Mouse (Mus musculus): ENCODE measurements around the gene Fbxl19.

The Fbxl19 gene

DNA sequence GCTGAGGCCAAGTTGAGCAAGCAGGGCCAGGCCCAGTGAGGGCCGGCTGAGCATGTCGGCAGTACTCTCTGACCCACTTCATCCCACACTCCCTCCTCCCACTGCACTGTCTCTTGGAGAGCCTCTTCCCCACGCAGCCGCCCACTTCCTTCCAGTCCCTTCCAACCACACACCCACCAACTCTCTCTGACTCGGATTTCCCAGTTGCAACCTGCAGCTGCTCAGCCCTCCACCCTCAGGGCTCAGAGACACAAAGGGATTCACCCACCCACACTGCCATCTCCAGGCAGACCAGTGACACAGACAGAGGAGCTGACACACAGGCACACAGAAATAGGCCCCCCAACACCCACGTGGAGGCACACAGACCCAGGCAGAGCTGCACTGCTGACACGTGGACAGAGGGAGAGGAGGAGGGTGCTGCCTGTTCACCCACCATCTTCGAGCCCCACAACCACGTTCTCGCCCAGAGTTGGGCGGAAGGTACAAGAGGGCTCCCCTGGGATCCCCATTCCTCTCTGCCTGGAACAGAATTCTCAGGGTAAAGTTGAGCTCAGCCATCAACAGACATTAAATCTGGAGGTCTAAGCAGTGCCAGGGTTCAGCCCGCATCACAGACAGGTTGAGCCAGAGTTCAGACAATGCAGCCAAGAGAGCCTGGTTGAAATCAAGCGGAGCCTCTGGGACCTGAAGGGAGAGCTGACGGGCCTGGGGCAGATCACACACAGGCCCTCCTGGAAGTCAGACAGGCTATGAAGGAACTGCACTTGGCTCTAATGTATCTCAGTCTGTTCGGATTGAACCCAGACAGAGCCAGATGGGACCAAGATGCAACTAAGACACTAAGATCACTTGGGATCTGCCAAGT, 71.8 kb downstream of the Fbxl19 start:
- POLR2A ChIA-PET = interaction anchor here (0.6 to 4.9 kb wide), 51 partner anchors 10 to 941 kb away, joined by 3 to 24 read pairs (median 4); partner anchors contain the start of genes Hsd3b7 (in 4 of the 4), Kat8 (in 2 of the 4), Zfp646 (in 2 of the 4) and Zfp668 (in 2 of the 4)
- CTCF ChIA-PET = interaction anchor here (0.5 to 2.6 kb wide), 35 partner anchors 8 to 159 kb away, joined by 3 to 18 read pairs (median 4); partner anchors contain the start of genes Hsd3b7 (in 3 of the 4), Stx1b (in 2 of the 4) and Stx4a (in 2 of the 4)

DNA sequence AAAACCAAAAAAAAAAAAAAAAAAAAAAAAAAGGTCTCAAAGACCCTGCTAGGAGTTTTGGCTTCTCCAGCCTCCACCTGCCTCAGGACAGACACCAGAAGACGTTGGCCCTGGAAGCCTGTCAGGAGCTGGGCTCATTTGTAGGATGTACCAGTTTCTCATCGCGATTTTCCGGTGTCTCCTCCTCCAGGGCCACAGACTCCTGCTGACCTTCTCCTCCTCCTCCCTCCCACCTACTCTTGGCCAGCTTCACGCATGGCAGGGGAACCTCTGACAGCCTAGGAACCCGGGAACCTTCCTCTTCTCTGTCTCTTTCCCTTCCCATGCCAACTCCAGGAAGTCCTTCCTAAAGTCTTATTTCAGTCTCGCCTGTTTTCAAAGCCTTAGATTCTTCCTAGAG, 72.7 kb downstream of the Fbxl19 start:
- POLR2A ChIA-PET = interaction anchor here in 3 of 4 experiments (0.6 to 4.9 kb wide), 35 partner anchors 9 to 700 kb away, joined by 3 to 24 read pairs (median 5); partner anchors contain the start of genes Hsd3b7 (in 2 of the 3), Gm49388 (in 1 of the 3), Kat8 (in 1 of the 3) and Setd1a (in 1 of the 3)
- CTCF ChIA-PET = interaction anchor here in 3 of 4 experiments (0.5 to 2.6 kb wide), 12 partner anchors 9 to 335 kb away, joined by 3 to 18 read pairs (median 6); partner anchors contain the start of gene Hsd3b7 (in 1 of the 3)

DNA sequence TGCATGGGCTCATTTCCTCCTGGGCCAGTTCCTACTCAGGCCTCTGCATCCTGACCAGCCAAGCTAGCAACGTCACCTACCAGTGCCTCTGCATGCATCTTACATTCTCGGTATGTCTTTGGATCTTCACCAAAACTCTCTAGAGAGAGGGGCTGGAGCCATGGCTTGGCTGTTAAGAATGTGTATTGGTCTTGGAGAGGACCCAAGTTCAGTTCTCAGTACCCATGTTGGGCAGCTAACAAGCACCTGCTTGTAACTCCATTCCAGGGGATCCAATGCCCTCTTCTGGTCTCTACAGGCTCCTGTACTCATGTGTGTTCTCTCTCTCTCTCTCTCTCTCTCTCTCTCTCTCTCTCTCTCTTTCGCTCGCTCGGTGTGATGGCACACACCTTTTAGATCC, 73.4 kb downstream of the Fbxl19 start:
- POLR2A ChIA-PET = interaction anchor here in 3 of 4 experiments (1.2 to 4.9 kb wide), 5 partner anchors 13 to 192 kb away, joined by 3 to 24 read pairs (median 10); partner anchors contain the start of genes Gm49388 (in 1 of the 3), Hsd3b7 (in 1 of the 3), Zfp646 (in 1 of the 3) and Zfp668 (in 1 of the 3)
- CTCF ChIA-PET = interaction anchor here in 2 of 4 experiments (0.7 to 2.6 kb wide), 2 partner anchors 9 to 44 kb away, joined by 5 to 7 read pairs; no protein-coding TSS in a partner anchor
